Mouse (Mus musculus): Measurements from ENCODE around the gene Pgm1. TPM values are rescaled to one million over a fixed set of nuclear protein-coding genes. Genes with fewer than 3 reads are reported as not detected.

The Pgm1 gene
- polyA plus RNA-seq (2015; fragmentation: Nextera tagmentation; extraction: Ambion mirVana) = 129 and 137 TPM in 2 replicates

DNA sequence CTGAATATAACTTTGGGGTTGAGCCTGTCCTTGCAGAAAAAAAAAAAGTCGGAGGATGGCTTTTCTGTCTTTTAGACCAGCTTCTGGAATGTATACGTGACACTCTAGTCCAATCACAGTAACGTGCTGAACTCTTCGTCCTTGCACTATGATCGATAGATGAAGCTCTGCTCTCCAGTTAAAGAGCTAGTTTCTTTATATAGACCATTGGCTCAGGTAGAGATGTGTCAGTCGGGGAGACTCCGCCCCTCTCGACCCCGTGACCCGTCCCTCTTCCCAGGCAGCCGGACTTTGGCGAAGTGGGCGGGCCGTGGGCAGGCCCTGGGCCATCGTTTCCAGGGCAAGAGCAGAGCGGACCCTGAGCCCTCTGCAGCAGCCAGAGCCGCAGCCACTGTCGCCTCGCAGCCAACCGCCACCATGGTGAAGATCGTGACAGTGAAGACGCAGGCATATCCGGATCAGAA, at the start of gene Pgm1:
TSS of gene Pgm1 (plus strand) at position 266 of the 464 bp plus-strand sequence.
- peak within 1 kb of the TSS; percentile 77 for H3K4me2 ChIP-seq (ENCODE audit: low read depth, low read length)
- WGBS = 3% methylated on average over 23 of the region's 23 CpGs
- H3K9ac ChIP-seq (ENCODE audit: low read length) = peak within 1 kb of the TSS; percentile 87
- H3K36me3 ChIP-seq (ENCODE audit: control insufficient read depth, insufficient read depth, low read length) = no peaks in the 10 kb centered on the region
- H3K9me3 ChIP-seq (replicated peaks; ENCODE audit: control insufficient read depth, low read length) = no peaks in the 10 kb centered on the region
- peak within 1 kb of the TSS; percentile 78 for H3K4me3 ChIP-seq (replicated peaks; ENCODE audit: low read length)
- H3K27me3 ChIP-seq (ENCODE audit: control insufficient read depth, insufficient read depth, low read length) = no peaks in the 10 kb centered on the region
- H3K27ac ChIP-seq (ENCODE audit: low read length) = peak within 1 kb of the TSS; percentile 97
- ATAC-seq (ENCODE audit: insufficient read depth, low FRiP score) = peak; percentile 89
- H3K4me1 ChIP-seq (ENCODE audit: control insufficient read depth, insufficient read depth, low read length) = 0 out of 2 replicates have a peak, but pooled peaks cover 3% of the 10 kb centered on the region

GRCm38 (mm10) chr4:99881882-99882281, 47.3 kb upstream of the Pgm1 start:
- no peak overlapping the region for H3K4me3 ChIP-seq (replicated peaks; ENCODE audit: low read length)
- H3K4me1 ChIP-seq (ENCODE audit: control insufficient read depth, insufficient read depth, low read length) = no peaks in the 10 kb centered on the region
- no peak overlapping the region for H3K27ac ChIP-seq (ENCODE audit: low read length)
- H3K4me2 ChIP-seq (ENCODE audit: low read depth, low read length) = no peak overlapping the region
- no peaks in the 10 kb centered on the region for H3K27me3 ChIP-seq (ENCODE audit: control insufficient read depth, insufficient read depth, low read length)
- no peak overlapping the region for H3K9ac ChIP-seq (ENCODE audit: low read length)
- ATAC-seq (ENCODE audit: insufficient read depth, low FRiP score) = no peak
- H3K36me3 ChIP-seq (ENCODE audit: control insufficient read depth, insufficient read depth, low read length) = no peaks in the 10 kb centered on the region
- H3K9me3 ChIP-seq (replicated peaks; ENCODE audit: control insufficient read depth, low read length) = no peaks in the 10 kb centered on the region

DNA sequence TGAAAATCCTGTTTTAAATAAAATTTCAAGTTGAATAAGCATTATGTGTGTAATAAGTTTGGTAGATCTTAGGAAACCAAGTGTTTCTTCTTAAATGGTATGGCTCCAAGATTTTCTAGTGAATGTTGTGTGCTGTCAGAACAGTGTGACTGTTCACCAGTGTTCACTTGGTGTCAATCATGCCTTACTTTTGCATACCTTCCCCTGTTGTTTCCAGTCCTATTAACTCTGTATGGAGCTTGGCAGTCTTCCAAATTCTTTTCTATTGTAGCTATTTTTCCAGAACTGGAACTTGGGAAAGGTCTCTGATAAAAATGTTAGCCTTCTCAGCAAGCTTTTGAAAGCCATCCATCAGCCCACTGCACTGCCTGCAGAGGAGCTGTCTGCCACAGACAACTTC, 46.8 kb upstream of the Pgm1 start:
- no peaks in the 10 kb centered on the region for H3K27me3 ChIP-seq (ENCODE audit: control insufficient read depth, insufficient read depth, low read length)
- no peak for ATAC-seq (ENCODE audit: insufficient read depth, low FRiP score)
- H3K4me2 ChIP-seq (ENCODE audit: low read depth, low read length) = no peak overlapping the region

GRCm38 (mm10) chr4:99913894-99914451, 15.2 kb upstream of the Pgm1 start:
- Histone ChIP-seq H3K4me1 (ENCODE audit: control insufficient read depth, insufficient read depth, low read length) (no peaks in the 10 kb centered on the region), H3K4me2 (ENCODE audit: low read depth, low read length) (no peak overlapping the region), H3K9ac (ENCODE audit: low read length) (no peak overlapping the region), H3K36me3 (ENCODE audit: control insufficient read depth, insufficient read depth, low read length) (no peaks in the 10 kb centered on the region), H3K4me3 (replicated peaks; ENCODE audit: low read length) (no peak overlapping the region), H3K27ac (ENCODE audit: low read length) (no peak overlapping the region), H3K27me3 (ENCODE audit: control insufficient read depth, insufficient read depth, low read length) (no peaks in the 10 kb centered on the region), H3K9me3 (replicated peaks; ENCODE audit: control insufficient read depth, low read length) (no peaks in the 10 kb centered on the region)
- no peak for ATAC-seq (ENCODE audit: insufficient read depth, low FRiP score)
- WGBS = 72% methylated on average over 4 of the region's 4 CpGs

More for the DNA sequence above, 46.8 kb upstream of the Pgm1 start:
- Histone ChIP-seq H3K4me1 (ENCODE audit: control insufficient read depth, insufficient read depth, low read length) (no peaks in the 10 kb centered on the region), H3K4me3 (replicated peaks; ENCODE audit: low read length) (no peak overlapping the region), H3K9me3 (replicated peaks; ENCODE audit: control insufficient read depth, low read length) (no peaks in the 10 kb centered on the region), H3K36me3 (ENCODE audit: control insufficient read depth, insufficient read depth, low read length) (no peaks in the 10 kb centered on the region), H3K9ac (ENCODE audit: low read length) (no peak overlapping the region), H3K27ac (ENCODE audit: low read length) (no peak overlapping the region)

- no peaks in the 10 kb centered on the region for H3K27me3 ChIP-seq (ENCODE audit: control insufficient read depth, insufficient read depth, low read length)
- H3K27ac ChIP-seq (ENCODE audit: low read length) = no peak overlapping the region
- 86% methylated on average over 4 of the region's 4 CpGs for WGBS
- H3K4me2 ChIP-seq (ENCODE audit: low read depth, low read length) = no peak overlapping the region
- no peaks in the 10 kb centered on the region for H3K36me3 ChIP-seq (ENCODE audit: control insufficient read depth, insufficient read depth, low read length)
- no peak overlapping the region for H3K9ac ChIP-seq (ENCODE audit: low read length)
- ATAC-seq (ENCODE audit: insufficient read depth, low FRiP score) = no peak
- H3K9me3 ChIP-seq (replicated peaks; ENCODE audit: control insufficient read depth, low read length) = no peaks in the 10 kb centered on the region
- 0 out of 2 replicates have a peak, but pooled peaks cover 3% of the 10 kb centered on the region for H3K4me1 ChIP-seq (ENCODE audit: control insufficient read depth, insufficient read depth, low read length)
- H3K4me3 ChIP-seq (replicated peaks; ENCODE audit: low read length) = no peak overlapping the region
Measured at GRCm38 (mm10) chr4:99926380-99926779, 2.8 kb upstream of the Pgm1 start.

DNA sequence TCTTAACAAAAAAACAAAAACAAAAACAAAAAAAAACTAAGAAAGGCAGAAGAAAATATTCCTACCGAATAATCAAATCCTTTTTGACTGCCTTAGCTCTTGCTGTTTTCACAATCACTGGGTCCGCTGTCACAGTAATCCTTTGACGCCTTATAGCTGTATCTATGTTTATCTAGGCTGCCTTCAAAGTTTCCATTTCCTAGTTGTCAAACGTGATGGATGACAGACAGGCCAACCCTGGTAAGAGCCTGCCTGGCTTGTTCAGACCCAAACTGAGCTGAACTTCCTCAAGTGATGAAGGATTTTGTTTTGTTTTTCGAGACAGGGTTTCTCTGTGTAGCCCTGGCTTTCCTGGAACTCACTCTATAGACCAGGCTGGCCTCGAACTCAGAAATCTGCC, 693 bp upstream of the Pgm1 start:
- Histone ChIP-seq H3K4me3 (replicated peaks; ENCODE audit: low read length) (no peak overlapping the region), H3K4me1 (ENCODE audit: control insufficient read depth, insufficient read depth, low read length) (0 out of 2 replicates have a peak, but pooled peaks cover 3% of the 10 kb centered on the region), H3K9me3 (replicated peaks; ENCODE audit: control insufficient read depth, low read length) (no peaks in the 10 kb centered on the region), H3K4me2 (ENCODE audit: low read depth, low read length) (peak overlapping the region; percentile 77), H3K27me3 (ENCODE audit: control insufficient read depth, insufficient read depth, low read length) (no peaks in the 10 kb centered on the region), H3K36me3 (ENCODE audit: control insufficient read depth, insufficient read depth, low read length) (no peaks in the 10 kb centered on the region), H3K27ac (ENCODE audit: low read length) (peak overlapping the region; percentile 97; the same call in 1 of the 2 replicates), H3K9ac (ENCODE audit: low read length) (no peak overlapping the region)
- 41% methylated on average over 6 of the region's 6 CpGs for WGBS
- no peak for ATAC-seq (ENCODE audit: insufficient read depth, low FRiP score)

- peak within 1 kb of the TSS; percentile 77 for H3K4me2 ChIP-seq (ENCODE audit: low read depth, low read length)
- no peaks in the 10 kb centered on the region for H3K9me3 ChIP-seq (replicated peaks; ENCODE audit: control insufficient read depth, low read length)
- peak within 1 kb of the TSS; percentile 97 for H3K27ac ChIP-seq (ENCODE audit: low read length)
- no peaks in the 10 kb centered on the region for H3K27me3 ChIP-seq (ENCODE audit: control insufficient read depth, insufficient read depth, low read length)
- WGBS = 1% methylated on average over 57 of the region's 57 CpGs
- H3K4me1 ChIP-seq (ENCODE audit: control insufficient read depth, insufficient read depth, low read length) = 0 out of 2 replicates have a peak, but pooled peaks cover 3% of the 10 kb centered on the region
- H3K36me3 ChIP-seq (ENCODE audit: control insufficient read depth, insufficient read depth, low read length) = no peaks in the 10 kb centered on the region
- ATAC-seq (ENCODE audit: insufficient read depth, low FRiP score) = peak; percentile 92
- H3K4me3 ChIP-seq (replicated peaks; ENCODE audit: low read length) = peak within 1 kb of the TSS; percentile 78
- peak within 1 kb of the TSS; percentile 87 for H3K9ac ChIP-seq (ENCODE audit: low read length)
Measured at GRCm38 (mm10) chr4:99929613-99930517, 651 bp downstream of the Pgm1 start, which contains the start of gene Itgb3bp. Itgb3bp (minus strand) TSS chr4:99929813.

- Histone ChIP-seq H3K4me1 (ENCODE audit: control insufficient read depth, insufficient read depth, low read length) (0 out of 2 replicates have a peak, but pooled peaks cover 3% of the 10 kb centered on the region), H3K4me2 (ENCODE audit: low read depth, low read length) (peak overlapping the region; percentile 77), H3K36me3 (ENCODE audit: control insufficient read depth, insufficient read depth, low read length) (no peaks in the 10 kb centered on the region), H3K9ac (ENCODE audit: low read length) (peak overlapping the region; percentile 51; the same call in 1 of the 2 replicates), H3K27me3 (ENCODE audit: control insufficient read depth, insufficient read depth, low read length) (no peaks in the 10 kb centered on the region), H3K4me3 (replicated peaks; ENCODE audit: low read length) (peak overlapping the region; percentile 78), H3K27ac (ENCODE audit: low read length) (peak overlapping the region; percentile 97), H3K9me3 (replicated peaks; ENCODE audit: control insufficient read depth, low read length) (no peaks in the 10 kb centered on the region)
- ATAC-seq (ENCODE audit: insufficient read depth, low FRiP score) = no peak
- 47% methylated on average over 10 of the region's 10 CpGs for WGBS
Measured at GRCm38 (mm10) chr4:99930518-99931239, 1.5 kb downstream of the Pgm1 start.
